Mouse (Mus musculus) liver, adult (tissue): ENCODE measurements around the gene Nkain2.

Source experiments
- GATA4 ChIP-seq: IDR thresholded peaks from 2 replicates; pipeline ENCODE4 v1.6.1; 2014; ENCODE audit warnings: mild to moderate bottlenecking, low read length; ENCODE audit not compliant: insufficient replicate concordance

Gene Nkain2

DNA sequence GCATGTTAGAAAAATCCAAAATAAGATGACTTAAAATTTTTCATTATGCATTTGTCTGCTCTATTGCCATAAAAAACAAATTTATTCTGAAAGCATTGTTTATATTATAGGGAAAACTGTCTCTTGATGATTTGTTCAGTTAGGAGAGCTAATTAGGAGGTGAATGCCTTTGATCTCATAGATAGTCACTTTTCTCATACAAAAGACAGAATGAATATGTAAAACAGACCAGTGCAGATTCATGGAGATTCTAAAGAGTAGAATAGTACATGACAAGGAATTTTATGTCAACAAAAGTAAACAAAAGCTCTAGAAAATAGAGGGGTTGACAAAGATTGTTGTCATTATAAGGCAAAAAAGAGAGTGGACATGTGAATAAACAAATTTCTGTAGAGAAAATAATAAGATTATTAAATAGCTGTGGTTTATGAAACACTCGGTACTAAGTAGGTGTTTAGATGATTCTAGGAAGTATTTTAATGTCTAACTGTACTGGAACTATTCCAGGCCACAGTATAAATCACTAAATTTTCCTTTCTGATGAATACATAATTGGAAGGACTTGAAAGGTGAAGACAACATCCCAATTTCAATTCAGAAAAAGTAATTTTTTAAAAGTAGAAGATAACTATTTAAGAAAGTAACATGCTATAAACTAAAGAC lies 496.3 kb downstream of the Nkain2 start:
- no peak for TF ChIP-seq GATA4

DNA sequence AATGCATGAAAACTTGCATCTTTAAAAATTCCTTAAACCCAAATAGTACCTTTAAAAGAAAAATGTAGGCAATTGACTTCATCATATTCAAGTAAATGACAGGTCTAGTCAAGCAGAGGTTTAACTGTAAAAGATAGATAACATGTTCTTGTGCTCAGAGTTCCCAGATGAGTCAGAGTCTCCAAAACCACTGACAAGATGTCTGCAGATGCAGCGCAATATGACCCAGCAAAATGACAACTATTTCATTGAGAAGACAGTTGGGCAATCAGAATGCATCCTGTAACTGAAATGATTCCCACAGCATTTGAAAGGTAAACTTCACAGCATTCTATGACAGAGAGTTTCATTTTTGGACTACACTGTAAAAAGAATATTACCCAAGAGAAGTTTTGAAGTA lies 496.9 kb downstream of the Nkain2 start:
- TF ChIP-seq GATA4 = no peak

- TF ChIP-seq GATA4 = no peak
Observed at GRCm38 (mm10) chr10:32312754-32313153, 577.5 kb downstream of the Nkain2 start.

- no peak for TF ChIP-seq GATA4
Observed at GRCm38 (mm10) chr10:32301024-32301597, 589.2 kb downstream of the Nkain2 start.

- no peak for TF ChIP-seq GATA4
Observed at GRCm38 (mm10) chr10:32290487-32290886, 599.8 kb downstream of the Nkain2 start.

DNA sequence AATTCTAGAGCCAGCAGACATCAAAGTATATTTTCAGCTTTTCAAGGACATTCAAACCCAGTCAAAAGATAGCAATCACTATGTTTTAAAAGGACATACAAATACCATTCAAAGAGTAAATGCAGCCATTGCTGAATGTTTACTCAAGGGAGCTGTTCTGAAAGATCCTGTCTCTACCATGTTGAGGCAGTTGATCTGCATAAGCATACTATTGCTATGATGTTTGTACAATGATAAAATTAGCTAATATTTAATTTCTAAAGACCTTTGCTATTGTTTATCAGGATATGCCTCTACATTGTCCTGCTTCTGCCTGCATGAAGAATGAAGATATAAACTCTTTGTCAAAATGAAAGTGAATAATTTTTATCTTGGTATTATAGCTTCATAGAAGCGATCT lies 606.6 kb downstream of the Nkain2 start:
- TF ChIP-seq GATA4 = no peak

GRCm38 (mm10) chr10:32243266-32243882 lies 646.9 kb downstream of the Nkain2 start:
- TF ChIP-seq GATA4 = no peak

DNA sequence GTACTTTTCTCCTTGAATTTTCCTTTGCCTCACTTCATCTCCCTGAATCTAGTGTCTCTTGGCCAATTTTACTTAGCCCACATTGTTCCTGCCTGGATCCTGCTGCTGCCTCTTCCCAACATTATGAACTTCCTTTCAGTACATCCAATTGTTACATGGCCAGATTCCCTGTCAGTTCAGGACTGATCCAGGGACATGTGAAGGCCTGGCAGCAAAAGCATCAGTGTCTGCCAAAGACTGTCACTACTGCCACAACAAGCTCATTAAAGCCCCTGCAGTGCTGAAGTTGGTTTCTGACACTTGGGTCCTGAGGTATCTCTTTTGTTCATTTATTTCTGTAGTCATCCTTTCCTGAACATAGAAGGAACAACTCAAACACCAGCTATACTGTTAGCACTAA lies 649.1 kb downstream of the Nkain2 start:
- TF ChIP-seq GATA4 = no peak

GRCm38 (mm10) chr10:32182951-32183350 lies 707.3 kb downstream of the Nkain2 start:
- no peak for TF ChIP-seq GATA4

GRCm38 (mm10) chr10:32091354-32091753 lies 798.9 kb downstream of the Nkain2 start:
- no peak for TF ChIP-seq GATA4

DNA sequence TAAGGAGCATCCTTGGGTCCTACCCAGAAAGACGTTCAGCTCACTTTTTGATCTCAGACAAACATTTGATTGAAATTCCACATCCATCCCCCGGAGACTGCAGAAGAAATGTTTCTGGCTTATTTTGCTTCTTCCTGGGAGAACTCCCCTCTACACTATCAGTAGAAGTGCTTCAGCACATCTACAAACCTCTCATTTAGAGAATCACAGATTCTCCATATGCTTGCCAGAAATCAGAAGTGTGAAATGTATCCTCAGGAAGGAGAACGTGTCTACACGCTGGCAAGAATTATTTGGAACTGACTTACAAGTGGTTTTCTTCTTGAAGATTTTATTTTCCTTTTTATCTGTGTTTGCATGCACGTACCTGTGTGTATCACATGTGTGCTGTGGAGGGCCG lies 829.9 kb downstream of the Nkain2 start:
- TF ChIP-seq GATA4 = no peak

- no peak for TF ChIP-seq GATA4
Observed at GRCm38 (mm10) chr10:32058251-32058650, 832.0 kb downstream of the Nkain2 start.

DNA sequence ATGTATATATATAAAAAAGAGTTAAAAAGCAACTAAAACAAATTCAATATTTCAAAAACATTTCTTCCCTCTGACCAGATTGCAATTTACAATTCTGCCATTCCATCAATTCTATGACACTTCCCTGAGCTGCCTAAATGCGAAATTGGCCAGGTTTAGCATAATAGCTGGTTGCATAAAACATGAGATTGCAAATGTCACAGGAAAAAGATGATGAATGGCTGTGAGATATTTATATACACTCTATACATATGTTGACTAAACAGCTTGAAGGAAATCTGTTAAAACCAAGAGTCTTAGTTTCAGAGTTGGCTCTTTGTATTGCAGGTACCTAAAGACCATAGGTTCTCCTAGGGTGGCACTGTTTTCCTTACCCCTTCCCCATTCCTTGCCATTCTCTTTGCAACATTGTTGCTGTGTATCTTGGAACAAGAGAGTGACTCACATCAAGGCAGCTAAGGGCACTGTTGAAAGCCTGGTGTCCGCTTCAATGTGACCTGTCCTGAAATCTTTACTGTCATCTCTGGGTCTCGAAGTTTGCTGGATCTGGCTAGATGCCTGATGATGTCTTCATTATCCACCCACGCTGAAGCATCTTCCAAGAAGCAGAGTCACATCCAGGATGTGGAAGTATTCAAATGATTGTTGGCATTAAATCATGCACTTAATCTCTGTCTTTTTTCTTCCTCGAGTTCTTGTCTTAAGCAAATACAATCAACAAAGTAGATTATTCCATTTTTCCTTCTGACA lies 837.5 kb downstream of the Nkain2 start:
- no peak for TF ChIP-seq GATA4

DNA sequence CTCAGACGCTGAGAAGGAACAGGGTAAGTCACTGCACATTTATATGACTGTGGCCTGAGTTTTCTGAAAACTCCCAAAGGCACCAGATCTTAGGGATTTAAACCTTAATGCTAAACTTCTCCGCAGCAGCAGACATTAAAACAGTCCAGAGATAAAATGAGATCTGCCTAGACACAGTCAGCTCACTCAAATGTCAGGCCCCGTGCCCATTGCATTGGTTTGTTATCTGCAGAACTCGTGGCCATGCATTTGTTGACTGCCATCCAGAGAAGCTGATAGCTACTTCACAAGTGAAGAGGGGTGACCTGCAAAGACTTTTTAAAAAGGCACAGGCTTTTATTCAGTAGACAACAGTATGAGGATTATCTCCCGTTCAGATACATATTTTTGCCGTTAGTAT lies 838.2 kb downstream of the Nkain2 start:
- no peak for TF ChIP-seq GATA4

GRCm38 (mm10) chr10:32029996-32030395 lies 860.3 kb downstream of the Nkain2 start:
- no peak for TF ChIP-seq GATA4

DNA sequence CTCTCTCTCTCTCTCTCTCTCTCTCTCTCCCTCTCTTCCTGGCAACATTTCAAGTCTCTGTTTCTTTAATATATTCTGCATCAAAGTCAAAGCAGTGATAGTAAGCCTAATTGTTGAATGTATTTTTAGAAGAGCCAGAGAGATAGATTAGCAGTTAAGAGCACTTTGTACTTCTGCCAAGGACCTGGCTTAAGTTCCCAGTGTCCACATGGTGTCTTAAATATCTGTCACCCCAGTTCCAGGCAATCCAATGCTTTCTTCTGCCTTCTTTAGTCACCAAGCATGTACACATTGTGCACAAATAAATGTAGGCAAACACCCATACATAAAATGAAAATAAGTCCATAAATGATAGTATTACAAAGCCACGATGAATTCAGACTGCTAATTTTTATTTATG lies 871.9 kb downstream of the Nkain2 start:
- no peak for TF ChIP-seq GATA4

DNA sequence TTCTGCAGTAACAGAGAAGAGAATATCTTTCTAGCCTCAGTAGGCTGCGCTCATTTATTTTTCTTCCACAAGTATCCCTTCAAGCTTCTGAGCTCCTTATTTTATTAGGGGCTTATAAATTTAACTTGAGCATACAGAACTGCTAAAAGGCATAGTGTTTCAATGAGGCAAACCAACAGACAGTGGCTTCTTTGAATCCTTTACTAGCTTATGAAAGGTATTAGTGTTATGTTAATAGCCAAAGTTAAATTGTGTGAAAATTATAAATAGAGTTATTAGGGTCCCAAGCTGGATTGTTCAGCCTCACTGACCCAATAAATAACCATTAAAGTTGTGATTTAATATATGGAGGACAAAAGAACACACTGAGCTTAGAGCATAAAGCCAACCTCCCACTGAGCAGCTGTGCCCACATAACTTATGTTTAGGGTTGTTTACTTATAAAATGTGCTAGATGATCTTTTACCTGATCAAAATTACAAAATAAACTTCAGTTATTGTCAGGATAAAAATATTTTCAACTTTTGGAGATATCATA lies 889.0 kb downstream of the Nkain2 start:
- TF ChIP-seq GATA4 = no peak
